Mouse (Mus musculus) gastrocnemius, adult 2 months (tissue): ENCODE data around the gene Rgl1. TPM values are rescaled to one million over a fixed set of nuclear protein-coding genes. Genes with fewer than 3 reads are reported as not detected.

Experiments
- DNase-seq: peaks from one replicate; pipeline ENCODE4 v3.0.0; 2022
- H3K27ac ChIP-seq: fragments of 200-600 bp; 2 replicates; pipeline ENCODE4 v1.8.1; 2022; ENCODE audit warnings: mild to moderate bottlenecking
- H3K4me3 ChIP-seq: fragments of 200-600 bp; 2 replicates; pipeline ENCODE4 v1.8.1; 2022; ENCODE audit warnings: mild to moderate bottlenecking, moderate library complexity
- CTCF ChIP-seq: fragments of 200-600 bp; IDR thresholded peaks from 2 replicates; pipeline ENCODE4 v1.8.1; 2022; ENCODE audit warnings: antibody characterized with exemption, mild to moderate bottlenecking, moderate library complexity
- intact Hi-C: fragments of 180-260 bp; cut with DNase I; formaldehyde crosslinking; loops from one replicate; pipeline ENCODE4 v1.15.1; 2025
- total RNA-seq, 2 experiments: library from RNA; stranded (reverse); gene quantifications; 2 replicates each; pipeline ENCODE4 v1.2.3; 2021

The Rgl1 gene
- total RNA-seq, 2 experiments from 2014 or later = 9.7 to 10.2 TPM

DNA sequence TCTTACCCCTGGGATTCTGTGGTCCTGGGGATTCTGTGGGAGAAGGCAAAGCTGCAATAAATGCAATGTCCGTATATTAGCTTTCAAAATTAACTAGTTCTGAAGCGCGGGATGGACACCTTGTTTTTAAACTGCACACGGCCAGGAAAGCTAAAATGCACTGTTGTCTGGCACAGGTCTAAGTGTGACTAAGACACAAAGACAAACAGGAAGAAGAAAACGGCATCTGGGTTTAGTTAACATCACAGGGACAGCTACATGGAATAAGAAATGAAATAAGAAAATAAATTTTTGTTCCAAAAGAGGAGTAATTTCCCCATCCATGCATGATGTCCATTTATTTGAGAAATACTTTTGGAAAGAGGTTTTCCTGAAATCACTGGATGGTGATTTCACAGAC, 65.1 kb downstream of the Rgl1 start:
- TF ChIP-seq CTCF = no peak
- intact Hi-C loops = no loop called here
- Histone ChIP-seq H3K27ac (peak overlapping the region; percentile 43), H3K4me3 (no peak overlapping the region)
- no peak for DNase-seq

- intact Hi-C loops = no loop called here
- H3K27ac ChIP-seq = no peak overlapping the region
- no peak for TF ChIP-seq CTCF
- H3K4me3 ChIP-seq = no peak overlapping the region
- no peak for DNase-seq
Observed at GRCm38 (mm10) chr1:152697341-152697740, 68.8 kb downstream of the Rgl1 start.

DNA sequence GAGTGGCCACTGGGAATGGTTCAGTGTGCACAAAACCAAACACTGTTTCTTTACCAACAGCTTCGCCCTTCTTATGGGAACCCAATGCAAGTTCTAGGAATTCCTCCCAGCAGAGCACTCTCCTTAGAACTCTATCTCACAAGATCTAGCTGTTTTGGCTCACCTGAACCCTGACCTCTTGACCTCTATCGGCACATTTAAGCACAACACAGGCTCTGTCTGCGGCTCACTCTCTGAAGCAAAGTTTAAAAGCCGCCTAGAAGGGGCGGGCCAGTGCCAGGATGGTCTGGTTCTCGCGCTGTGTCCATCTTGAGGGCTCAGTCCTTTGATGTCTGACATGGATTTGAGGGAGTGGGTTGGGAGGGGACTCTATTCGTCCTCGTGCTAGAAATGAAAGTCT, 70.7 kb downstream of the Rgl1 start:
- TF ChIP-seq CTCF = no peak
- no peak for DNase-seq
- intact Hi-C loops = no loop called here
- no peak overlapping the region for H3K27ac ChIP-seq
- H3K4me3 ChIP-seq = no peak overlapping the region

DNA sequence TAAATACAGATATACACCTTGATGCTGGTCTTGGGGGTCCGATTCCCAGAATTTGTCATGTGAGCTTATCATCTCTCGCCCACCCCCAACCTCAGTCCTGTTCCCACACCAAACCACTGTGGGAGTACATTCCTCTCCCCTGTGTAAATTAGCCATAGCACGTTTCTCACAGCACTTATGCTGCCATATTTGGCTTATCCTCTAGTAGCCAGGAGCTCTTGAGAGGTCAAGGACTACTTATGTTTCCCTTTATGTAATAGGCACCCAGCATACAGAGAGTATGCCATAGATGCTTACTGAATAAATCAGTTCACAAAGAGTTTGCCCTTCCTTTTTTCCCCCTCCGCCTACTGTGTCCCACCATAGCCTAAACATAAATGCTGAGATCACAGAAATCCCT, 76.2 kb downstream of the Rgl1 start:
- H3K4me3 ChIP-seq = no peak overlapping the region

GRCm38 (mm10) chr1:152687733-152688181, 78.4 kb downstream of the Rgl1 start:
- no peak for DNase-seq
- no peak for TF ChIP-seq CTCF
- intact Hi-C loops = no loop called here
- Histone ChIP-seq H3K27ac (peak overlapping the region; percentile 64), H3K4me3 (no peak overlapping the region)

More for the DNA sequence above, 76.2 kb downstream of the Rgl1 start:
- H3K27ac ChIP-seq = no peak overlapping the region
- TF ChIP-seq CTCF = no peak
- intact Hi-C loops = no loop called here
- no peak for DNase-seq

DNA sequence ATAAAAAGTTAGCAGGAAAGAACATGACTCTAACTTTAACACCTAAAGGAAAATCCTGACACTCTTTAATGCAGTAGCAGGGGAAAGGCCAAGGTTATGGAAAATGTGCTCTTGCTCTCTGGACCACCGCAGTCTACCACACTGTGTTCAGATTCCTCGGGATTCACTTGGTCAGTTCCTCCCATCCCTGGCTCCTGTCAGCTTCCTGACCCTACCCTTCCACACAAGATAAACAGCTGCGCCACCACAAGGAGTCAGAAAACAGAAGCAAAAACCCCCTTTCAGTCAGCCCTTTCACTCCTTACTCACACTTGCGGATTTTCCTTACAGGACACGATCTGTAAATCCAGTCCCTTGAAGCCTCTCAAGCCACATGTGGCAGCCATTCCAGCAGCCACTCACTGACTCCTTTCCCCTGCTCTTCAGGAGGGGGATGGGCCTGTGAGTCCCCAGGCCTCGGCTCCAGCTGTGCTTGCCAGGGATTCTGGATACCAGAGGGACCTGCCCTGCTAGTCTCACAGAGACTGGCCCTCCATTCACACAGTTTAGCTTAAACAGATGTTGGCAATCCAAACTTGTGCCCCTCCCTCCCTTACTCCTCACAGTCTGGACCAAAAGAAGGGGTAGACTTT, 78.9 kb downstream of the Rgl1 start:
- no peak for TF ChIP-seq CTCF
- Histone ChIP-seq H3K27ac (peak overlapping the region; percentile 64), H3K4me3 (peak overlapping the region; percentile 13)
- intact Hi-C loops = no loop called here
- DNase-seq = peak; percentile 58

DNA sequence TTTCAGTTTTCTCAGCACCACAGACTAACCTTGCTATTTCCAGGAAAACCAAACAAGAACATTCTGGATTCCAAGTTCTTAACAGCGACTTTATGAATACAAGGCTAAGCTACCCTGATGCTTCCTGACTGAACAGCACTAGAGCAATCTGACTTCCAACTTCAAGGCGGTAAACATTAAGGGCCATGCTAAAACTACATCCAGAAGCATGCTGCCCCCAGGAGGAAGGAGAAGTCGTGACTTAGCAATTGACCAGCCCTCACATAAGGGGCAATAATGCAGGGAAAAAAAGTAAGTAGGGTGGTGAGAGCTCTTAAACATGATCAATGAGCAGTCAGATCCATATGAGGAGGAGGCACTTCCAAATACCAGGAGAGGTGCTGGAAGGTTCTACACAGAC, 80.6 kb downstream of the Rgl1 start:
- intact Hi-C loops = no loop called here
- no peak overlapping the region for H3K4me3 ChIP-seq
- TF ChIP-seq CTCF = peak; percentile 21; the same call in 1 of the 2 replicates
- no peak overlapping the region for H3K27ac ChIP-seq
- DNase-seq = no peak

- no peak overlapping the region for H3K4me3 ChIP-seq
- peak; percentile 29 for DNase-seq
- intact Hi-C loops = no loop called here
- H3K27ac ChIP-seq = peak overlapping the region; percentile 72
- no peak for TF ChIP-seq CTCF
Observed at GRCm38 (mm10) chr1:152682368-152683194, 83.6 kb downstream of the Rgl1 start.

- intact Hi-C loops = no loop called here
- Histone ChIP-seq H3K4me3 (no peak overlapping the region), H3K27ac (peak overlapping the region; percentile 72)
- no peak for DNase-seq
- peak; percentile 22; the same call in 1 of the 2 replicates for TF ChIP-seq CTCF
Observed at GRCm38 (mm10) chr1:152681676-152682367, 84.3 kb downstream of the Rgl1 start.

- H3K27ac ChIP-seq = peak overlapping the region; percentile 72
- TF ChIP-seq CTCF = no peak
- no peak for DNase-seq
- intact Hi-C loops = no loop called here
- H3K4me3 ChIP-seq = no peak overlapping the region
Observed at GRCm38 (mm10) chr1:152681116-152681515, 85.0 kb downstream of the Rgl1 start.

DNA sequence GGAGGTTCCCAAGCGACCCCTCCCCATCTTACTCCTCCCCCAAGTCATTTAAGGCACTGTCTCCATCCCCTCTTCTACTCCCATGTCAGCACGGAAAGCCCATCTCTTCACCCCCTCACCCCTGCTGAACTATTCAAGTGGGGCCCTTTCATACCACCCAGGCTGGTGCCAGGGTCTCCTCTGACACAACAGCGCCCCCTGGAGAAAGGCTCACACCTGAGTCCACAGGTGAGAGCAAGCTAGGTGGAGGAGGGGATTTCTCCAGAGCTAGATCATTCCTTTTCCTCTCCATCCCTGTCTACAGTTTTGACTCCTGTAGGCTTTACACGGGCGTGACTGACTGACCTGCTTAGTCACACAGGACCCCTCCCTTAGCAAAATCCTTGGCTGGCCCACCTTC, 87.7 kb downstream of the Rgl1 start:
- intact Hi-C loops = loop anchor here (1.0 to 5.0 kb wide), 2 partner anchors 69 to 153 kb away; no protein-coding TSS in a partner anchor
- peak; percentile 60 for DNase-seq
- peak; percentile 69 for TF ChIP-seq CTCF
- peak overlapping the region; percentile 61; the same call in 1 of the 2 replicates for H3K27ac ChIP-seq
- H3K4me3 ChIP-seq = no peak overlapping the region

GRCm38 (mm10) chr1:152677482-152678211, 88.5 kb downstream of the Rgl1 start:
- no peak for TF ChIP-seq CTCF
- peak; percentile 29 for DNase-seq
- Histone ChIP-seq H3K27ac (peak overlapping the region; percentile 61), H3K4me3 (peak overlapping the region; percentile 23)
- intact Hi-C loops = loop anchor here (1.0 to 5.0 kb wide), 2 partner anchors 70 to 152 kb away; no protein-coding TSS in a partner anchor
